Mouse (Mus musculus) ZHBTc4 (cell line): ENCODE measurements around the gene Cpm.
"Not testable (repeated sequence)": the region's sequence is repeated elsewhere in the genome, so short reads cannot be mapped to it uniquely, and the experiment has no call there.

ENCODE experiments used
- DNase-seq: peaks from one replicate; pipeline ENCODE4 v3.0.0-alpha.2; 2011; ENCODE audit warnings: low read depth, low spot score

The Cpm gene

GRCm38 (mm10) chr10:117718161-117719119 is 89.1 kb downstream of the Cpm start:
- DNase-seq, result no peak

- DNase-seq, result no peak
Measured at GRCm38 (mm10) chr10:117724136-117724718, 94.9 kb downstream of the Cpm start.

GRCm38 (mm10) chr10:117724804-117725361 is 95.6 kb downstream of the Cpm start:
- DNase-seq, result no peak

- DNase-seq, result no peak
Measured at GRCm38 (mm10) chr10:117725671-117726070, 96.4 kb downstream of the Cpm start.

- DNase-seq, result no peak
Measured at GRCm38 (mm10) chr10:117726350-117726749, 97.0 kb downstream of the Cpm start.

- no peak for DNase-seq
Measured at GRCm38 (mm10) chr10:117726888-117727385, 97.6 kb downstream of the Cpm start.

DNA sequence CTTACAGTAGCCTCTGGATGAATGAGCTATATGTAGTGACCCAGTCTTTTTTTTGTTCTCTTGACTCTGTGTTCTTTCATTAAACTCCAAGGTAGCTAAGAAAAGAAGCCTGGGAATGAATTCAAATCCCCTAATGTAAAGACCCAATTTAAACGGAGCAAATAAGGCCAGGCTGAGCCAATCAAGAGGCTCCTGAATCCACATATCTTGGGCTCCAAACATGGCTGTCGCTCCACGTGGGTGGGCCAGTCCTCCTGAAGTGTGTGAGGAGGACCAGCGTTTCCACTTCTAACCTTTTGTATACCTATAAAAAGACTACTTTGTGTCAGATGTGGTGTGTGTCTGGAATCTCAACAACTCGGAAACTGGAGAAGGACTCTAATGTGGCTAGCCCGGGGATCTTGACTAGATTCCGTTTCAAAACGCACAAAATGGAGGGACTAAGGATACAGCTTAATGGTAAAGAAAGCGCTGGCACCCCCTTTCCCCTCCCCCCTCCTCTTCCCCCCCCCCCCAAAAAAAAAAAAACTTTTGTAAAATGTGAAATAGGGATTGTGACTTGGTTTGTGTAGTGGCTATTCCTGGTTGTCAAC is 98.3 kb downstream of the Cpm start:
- no peak for DNase-seq

- DNase-seq, result no peak
Measured at GRCm38 (mm10) chr10:117728574-117728973, 99.3 kb downstream of the Cpm start.

DNA sequence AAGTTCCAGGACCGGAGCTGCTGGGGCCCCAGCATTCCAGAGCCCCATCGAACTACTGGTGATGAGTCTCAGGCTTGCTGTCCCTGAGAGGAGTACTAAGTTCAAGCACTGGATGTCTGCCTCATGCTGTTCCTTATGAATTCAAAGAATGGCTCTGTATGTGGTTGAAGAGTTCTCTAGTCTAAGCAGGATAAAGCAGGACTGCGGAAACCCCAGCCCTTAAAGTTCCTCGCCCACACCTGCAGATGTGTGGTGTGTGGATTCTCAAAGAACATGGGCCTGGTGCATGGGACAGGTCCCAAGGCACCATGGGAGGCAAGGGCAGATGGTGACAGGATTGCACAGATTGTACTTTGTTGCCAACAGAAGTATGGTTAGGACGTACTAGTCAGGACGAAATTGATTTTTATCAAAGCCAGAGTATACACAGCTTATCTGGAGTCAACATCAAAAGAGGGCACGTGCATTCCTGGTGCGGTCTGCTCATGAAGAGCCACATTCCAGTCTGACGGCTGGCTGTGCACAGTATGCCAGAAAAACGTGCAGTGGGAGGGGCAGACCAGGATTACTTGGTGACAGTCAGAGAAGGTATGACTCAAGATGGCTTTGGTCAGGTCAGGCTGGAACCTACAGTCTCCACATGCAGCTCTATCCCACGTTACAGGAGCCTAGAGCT is 100.0 kb downstream of the Cpm start:
- DNase-seq, result peak; percentile 46

- no peak for DNase-seq
Measured at GRCm38 (mm10) chr10:117730140-117730539, 100.8 kb downstream of the Cpm start.

DNA sequence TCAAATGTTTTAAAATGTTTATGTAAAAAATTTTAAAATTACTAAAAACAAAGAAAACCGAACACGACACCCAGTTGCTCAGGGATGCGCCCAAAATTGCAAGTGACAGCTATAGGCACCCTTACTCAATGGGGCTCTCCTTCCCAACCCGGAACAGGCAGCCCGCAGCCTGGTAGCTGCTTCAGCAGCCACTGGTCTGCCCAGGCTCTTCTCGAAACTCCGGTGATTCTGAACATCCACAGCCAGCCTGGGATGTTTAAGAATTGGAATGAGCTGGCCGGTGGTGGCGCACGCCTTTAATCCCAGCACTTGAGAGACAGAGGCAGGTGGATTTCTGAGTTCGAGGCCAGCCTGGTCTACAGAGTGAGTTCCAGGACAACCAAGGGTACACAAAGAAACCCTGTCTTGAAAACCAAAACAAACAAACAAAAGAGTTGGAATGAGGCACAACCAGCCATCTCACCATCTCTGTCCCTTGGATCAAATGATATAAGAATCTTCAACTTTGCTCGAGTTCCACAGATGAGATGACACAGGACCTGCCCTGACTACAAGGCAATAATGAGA is 101.4 kb downstream of the Cpm start:
- DNase-seq, result no peak

DNA sequence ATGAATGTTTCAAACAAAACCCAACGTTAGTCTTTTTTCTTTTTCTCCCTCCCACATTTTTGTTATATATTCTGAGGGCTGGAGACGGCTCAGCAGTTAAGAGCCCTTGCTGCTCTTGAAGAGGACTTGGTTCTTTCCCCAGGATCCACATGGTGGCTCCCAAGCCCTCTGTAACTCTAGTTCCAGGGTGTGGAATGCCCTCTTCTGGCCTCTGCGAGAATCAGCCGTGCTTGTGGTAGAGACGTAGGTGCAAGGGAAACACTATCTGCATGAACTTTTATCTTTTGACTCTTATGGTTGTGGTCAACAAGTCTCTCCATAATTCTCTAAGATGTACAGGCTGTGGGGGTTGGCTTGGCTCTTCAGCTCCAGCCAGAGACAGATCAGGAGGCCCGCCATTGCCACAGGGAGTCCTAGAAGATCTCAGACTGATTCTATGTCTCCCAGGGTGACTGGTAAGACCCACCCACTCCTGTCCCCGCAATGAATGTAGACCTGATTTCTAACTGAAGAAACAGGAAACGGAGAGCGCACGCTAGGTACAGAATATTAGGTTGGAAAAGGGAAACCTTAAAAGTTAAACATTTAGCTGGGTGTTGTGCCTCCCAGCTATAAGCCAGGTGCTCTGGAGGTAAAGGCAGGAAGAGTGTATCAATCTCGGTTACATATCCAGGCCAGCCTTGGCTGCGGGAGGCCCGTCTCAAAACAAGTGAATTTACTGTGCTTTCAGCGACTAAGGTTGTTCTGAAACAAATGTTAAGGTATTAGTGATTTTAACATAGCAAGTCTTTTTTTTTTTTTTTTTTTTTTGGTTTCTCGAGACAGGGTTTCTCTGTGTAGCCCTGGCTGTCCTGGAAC is 102.2 kb downstream of the Cpm start:
- peak; percentile 78 for DNase-seq

DNA sequence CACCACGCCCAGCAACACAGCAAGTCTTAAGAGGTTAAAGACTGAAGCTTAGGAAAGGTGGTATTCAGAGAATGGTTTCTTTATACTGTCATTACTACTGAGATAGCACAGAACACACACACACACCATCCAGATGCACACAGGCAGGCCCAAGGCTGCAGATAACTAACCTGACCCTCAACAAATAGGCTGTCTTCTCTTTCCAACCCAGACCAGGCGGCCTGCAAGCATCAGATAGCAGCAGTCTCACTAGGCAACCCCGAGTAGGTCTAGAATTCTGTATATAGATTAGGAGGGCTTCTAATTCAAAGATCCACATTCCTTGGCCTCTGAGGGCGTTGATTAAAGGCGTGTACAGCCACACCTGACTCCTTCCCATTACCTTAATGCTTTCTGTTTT is 102.9 kb downstream of the Cpm start:
- DNase-seq, result no peak

- DNase-seq, result no peak
Measured at GRCm38 (mm10) chr10:117732962-117733592, 103.8 kb downstream of the Cpm start.

DNA sequence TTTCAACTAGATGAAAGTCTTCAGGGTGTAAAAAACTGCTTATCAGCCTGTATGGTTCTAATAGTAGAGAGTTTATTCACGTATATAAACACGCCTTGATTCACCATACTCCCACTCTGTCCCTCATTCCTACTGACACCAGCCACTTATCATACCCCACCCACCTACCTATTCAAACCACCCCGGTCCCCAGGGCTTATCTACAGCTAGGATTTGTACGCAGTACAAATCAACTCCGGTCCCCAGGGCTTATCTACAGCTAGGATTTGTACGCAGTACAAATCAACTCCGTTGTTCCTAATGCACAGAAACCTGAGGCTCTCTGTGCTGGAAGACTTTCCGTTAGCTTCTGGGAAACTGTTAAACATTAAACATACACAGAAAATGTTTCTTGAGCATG is 104.3 kb downstream of the Cpm start:
- DNase-seq, result not testable (repeated sequence)

GRCm38 (mm10) chr10:117734104-117734852 is 105.0 kb downstream of the Cpm start:
- DNase-seq, result not testable (repeated sequence)

DNA sequence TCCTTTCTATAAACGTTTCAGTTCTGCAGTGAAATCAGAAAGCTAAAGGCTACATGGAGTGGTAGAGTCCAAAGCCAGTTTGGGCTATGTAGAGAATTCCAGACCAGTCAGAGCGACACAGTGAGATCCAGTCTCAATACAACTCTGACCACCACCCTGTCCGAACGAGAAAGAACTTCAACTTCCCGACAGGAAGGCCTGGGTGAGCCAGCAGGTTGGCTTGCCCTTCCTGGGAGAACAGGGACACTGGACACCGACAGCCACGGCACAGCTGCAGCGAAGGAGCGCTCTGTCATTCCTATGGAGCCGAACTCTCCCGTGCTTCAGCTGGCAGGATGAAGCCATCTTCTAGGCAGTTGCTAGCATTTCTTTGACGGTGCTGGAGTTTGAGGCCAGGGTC is 106.1 kb downstream of the Cpm start:
- not testable (repeated sequence) for DNase-seq

DNA sequence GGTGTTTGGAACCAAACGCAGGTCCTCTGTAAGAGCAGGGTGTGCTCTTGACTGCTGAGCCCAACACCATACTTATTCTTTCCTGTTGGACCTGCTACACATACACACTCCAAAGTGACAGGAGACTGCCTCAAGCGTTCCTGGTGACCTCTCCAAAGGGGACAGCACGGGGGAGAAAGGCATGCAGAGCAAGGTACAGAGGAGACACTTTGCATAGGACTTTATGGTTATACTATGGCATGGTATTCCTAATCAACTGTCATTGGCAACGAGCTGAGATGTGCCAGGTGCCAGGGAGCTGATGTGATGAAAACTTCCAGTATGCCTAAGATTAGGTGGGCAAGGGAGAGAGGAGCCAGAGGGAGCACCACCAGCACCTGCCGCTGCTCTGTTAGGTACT is 107.3 kb downstream of the Cpm start:
- no peak for DNase-seq
